Mouse (Mus musculus): Measurements from ENCODE around the gene Gpi1. TPM values are rescaled to one million over a fixed set of nuclear protein-coding genes. Genes with fewer than 3 reads are reported as not detected.
A peak's percentile ranks its signal among the peaks of the same experiment; 100 is the strongest.

The Gpi1 gene
- polyA plus RNA-seq, 1 experiment: 641 TPM

- no peak for TF ChIP-seq CTCF (IDR thresholded peaks at IDR 0.05; ENCODE audit: low read depth, low read length)
- TF ChIP-seq POLR2A (IDR thresholded peaks at IDR 0.05; ENCODE audit: borderline replicate concordance, low read depth, low read length): no peak
- Histone ChIP-seq H3K4me3 (ENCODE audit: insufficient read depth, low read length) (peak overlapping the region; percentile 95), H3K4me1 (ENCODE audit: control insufficient read depth, insufficient read depth, low read length) (peaks cover 4% of the 10 kb centered on the region), H3K27ac (ENCODE audit: insufficient read depth, low read depth, low read length) (peak overlapping the region; percentile 62)
Observed at GRCm38 (mm10) chr7:34168470-34169251, 61.5 kb downstream of the Gpi1 start.

GRCm38 (mm10) chr7:34167766-34168469 is 62.2 kb downstream of the Gpi1 start:
- Histone ChIP-seq H3K27ac (ENCODE audit: insufficient read depth, low read depth, low read length) (peak overlapping the region; percentile 62), H3K4me1 (ENCODE audit: control insufficient read depth, insufficient read depth, low read length) (peaks cover 4% of the 10 kb centered on the region), H3K4me3 (ENCODE audit: insufficient read depth, low read length) (peak overlapping the region; percentile 95)
- no peak for TF ChIP-seq CTCF (IDR thresholded peaks at IDR 0.05; ENCODE audit: low read depth, low read length)
- no peak for TF ChIP-seq POLR2A (IDR thresholded peaks at IDR 0.05; ENCODE audit: borderline replicate concordance, low read depth, low read length)

- Histone ChIP-seq H3K4me1 (ENCODE audit: control insufficient read depth, insufficient read depth, low read length) (peaks cover 4% of the 10 kb centered on the region), H3K4me3 (ENCODE audit: insufficient read depth, low read length) (no peak overlapping the region), H3K27ac (ENCODE audit: insufficient read depth, low read depth, low read length) (no peak overlapping the region)
- peak; percentile 72 for TF ChIP-seq CTCF (IDR thresholded peaks at IDR 0.05; ENCODE audit: low read depth, low read length)
- no peak for TF ChIP-seq POLR2A (IDR thresholded peaks at IDR 0.05; ENCODE audit: borderline replicate concordance, low read depth, low read length)
Observed at GRCm38 (mm10) chr7:34166850-34167249, 63.3 kb downstream of the Gpi1 start.

GRCm38 (mm10) chr7:34165999-34166398 is 64.1 kb downstream of the Gpi1 start:
- Histone ChIP-seq H3K4me3 (ENCODE audit: insufficient read depth, low read length) (no peak overlapping the region), H3K27ac (ENCODE audit: insufficient read depth, low read depth, low read length) (no peak overlapping the region), H3K4me1 (ENCODE audit: control insufficient read depth, insufficient read depth, low read length) (peaks cover 4% of the 10 kb centered on the region)
- TF ChIP-seq POLR2A (IDR thresholded peaks at IDR 0.05; ENCODE audit: borderline replicate concordance, low read depth, low read length): no peak
- no peak for TF ChIP-seq CTCF (IDR thresholded peaks at IDR 0.05; ENCODE audit: low read depth, low read length)

- Histone ChIP-seq H3K4me3 (ENCODE audit: insufficient read depth, low read length) (no peak overlapping the region), H3K4me1 (ENCODE audit: control insufficient read depth, insufficient read depth, low read length) (peaks cover 4% of the 10 kb centered on the region), H3K27ac (ENCODE audit: insufficient read depth, low read depth, low read length) (no peak overlapping the region)
- TF ChIP-seq CTCF (IDR thresholded peaks at IDR 0.05; ENCODE audit: low read depth, low read length): no peak
- TF ChIP-seq POLR2A (IDR thresholded peaks at IDR 0.05; ENCODE audit: borderline replicate concordance, low read depth, low read length): no peak
Observed at GRCm38 (mm10) chr7:34164671-34165070, 65.5 kb downstream of the Gpi1 start.

- Histone ChIP-seq H3K27ac (ENCODE audit: insufficient read depth, low read depth, low read length) (no peak overlapping the region), H3K4me1 (ENCODE audit: control insufficient read depth, insufficient read depth, low read length) (no peaks in the 10 kb centered on the region), H3K4me3 (ENCODE audit: insufficient read depth, low read length) (no peak overlapping the region)
- TF ChIP-seq CTCF (IDR thresholded peaks at IDR 0.05; ENCODE audit: low read depth, low read length) (no peak), POLR2A (IDR thresholded peaks at IDR 0.05; ENCODE audit: borderline replicate concordance, low read depth, low read length) (no peak)
Observed at GRCm38 (mm10) chr7:34159167-34159566, 71.0 kb downstream of the Gpi1 start.

GRCm38 (mm10) chr7:34157994-34158393 is 72.1 kb downstream of the Gpi1 start:
- Histone ChIP-seq H3K4me3 (ENCODE audit: insufficient read depth, low read length) (no peak overlapping the region), H3K27ac (ENCODE audit: insufficient read depth, low read depth, low read length) (no peak overlapping the region), H3K4me1 (ENCODE audit: control insufficient read depth, insufficient read depth, low read length) (no peaks in the 10 kb centered on the region)
- TF ChIP-seq CTCF (IDR thresholded peaks at IDR 0.05; ENCODE audit: low read depth, low read length) (no peak), POLR2A (IDR thresholded peaks at IDR 0.05; ENCODE audit: borderline replicate concordance, low read depth, low read length) (no peak)

Other genes starting within 250 kb of the Gpi1 start
- not detected in 2 replicates for gene Scgb2b27, start 216.4 kb downstream of the Gpi1 start, polyA plus RNA-seq (2012; ENCODE audit: insufficient read depth, insufficient read length, missing spikeins)
- gene Scgb1b27, start 208.9 kb downstream of the Gpi1 start, polyA plus RNA-seq (2012; ENCODE audit: insufficient read depth, insufficient read length, missing spikeins): not detected in 2 replicates
- not detected in 2 replicates for gene Scgb1b30, start 134.9 kb downstream of the Gpi1 start, polyA plus RNA-seq (2012; ENCODE audit: insufficient read depth, insufficient read length, missing spikeins)
- 3.6 and 4.4 TPM in 2 replicates for gene Wtip, start 97.1 kb downstream of the Gpi1 start, polyA plus RNA-seq (2012; ENCODE audit: insufficient read depth, insufficient read length, missing spikeins)
- gene Uba2, start 60.7 kb downstream of the Gpi1 start, polyA plus RNA-seq (2012; ENCODE audit: insufficient read depth, insufficient read length, missing spikeins): 63.1 and 63.8 TPM in 2 replicates
- 24.5 and 29.4 TPM in 2 replicates for gene Pdcd2l, start 33.7 kb downstream of the Gpi1 start, polyA plus RNA-seq (2012; ENCODE audit: insufficient read depth, insufficient read length, missing spikeins)
- not detected in 2 replicates for gene Gm6096, start 20.7 kb upstream of the Gpi1 start, polyA plus RNA-seq (2012; ENCODE audit: insufficient read depth, insufficient read length, missing spikeins)
- 16.7 and 18.4 TPM in 2 replicates for gene 4931406P16Rik, start 83.2 kb upstream of the Gpi1 start, polyA plus RNA-seq (2012; ENCODE audit: insufficient read depth, insufficient read length, missing spikeins)
- 78.6 and 108 TPM in 2 replicates for gene Lsm14a, start 163.0 kb upstream of the Gpi1 start, polyA plus RNA-seq (2012; ENCODE audit: insufficient read depth, insufficient read length, missing spikeins)